18 mouse cellular contexts compared by ENCODE assay signal in genomic region chr8:107871718-107872117, GRCm38 (mm10).
A peak's percentile ranks its signal among the peaks of the same experiment; 100 is the strongest.
DNase-seq lines count a peak whose midpoint lies in the region; ATAC-seq lines count a peak whose summit lies in the region.
"Had no signal": no experiment of that assay in that cellular context is flagged by ENCODE, and none has a peak within 500 bp of the region (broad histone marks: within the 10 kb centered on the region; RNA-seq: fewer than 3 reads in every experiment).

No protein-coding gene starts in this region.

- H3K9me3 ChIP-seq in forebrain, embryonic 14.5 days (replicated peaks; ENCODE audit: control insufficient read depth, low read length) = peaks cover 4% of the 10 kb centered on the region; the same call in 1 of the 2 replicates
- H3K9me3 ChIP-seq in hindbrain, embryonic 13.5 days = no peaks in the 10 kb centered on the region
- no peaks in the 10 kb centered on the region for H3K9me3 ChIP-seq in limb, embryonic 15.5 days
- H3K9me3 ChIP-seq in neural tube, embryonic 13.5 days = no peaks in the 10 kb centered on the region
- H3K9me3 ChIP-seq: heart, embryonic 15.5 days; liver, embryonic 12.5 days had no signal

- no peak for ATAC-seq in forebrain, embryonic 14.5 days
- no peak for ATAC-seq in hindbrain, embryonic 13.5 days (ENCODE audit: low FRiP score)
- no peak for ATAC-seq in limb, embryonic 15.5 days (ENCODE audit: insufficient number of reproducible peaks, low FRiP score, low TSS enrichment, low read depth)
- ATAC-seq in neural tube, embryonic 13.5 days (ENCODE audit: low read depth) = no peak; the same call in 1 of the 2 replicates
- ATAC-seq: inflammation-experienced regulatory T-cells, adult 6 months; liver, embryonic 12.5 days; lung, postnatal 0 days had no signal

- 41% methylated on average over 15 of the region's 15 CpGs for WGBS in forebrain, embryonic 14.5 days
- WGBS in hindbrain, embryonic 13.5 days = 44% methylated on average over 15 of the region's 15 CpGs
- 28% methylated on average over 15 of the region's 15 CpGs for WGBS in limb, embryonic 15.5 days
- WGBS in neural tube, embryonic 13.5 days = 30% methylated on average over 15 of the region's 15 CpGs

- intact Hi-C loops in left cerebral cortex, postnatal 14 days (cut with DNase I) = no loop called here

- H3K4me2 ChIP-seq in forebrain, embryonic 14.5 days (ENCODE audit: low read length) = peak overlapping the region; percentile 48
- H3K4me2 ChIP-seq in hindbrain, embryonic 13.5 days = peak overlapping the region; percentile 46
- peak overlapping the region; percentile 32 for H3K4me2 ChIP-seq in limb, embryonic 15.5 days
- peak overlapping the region; percentile 54 for H3K4me2 ChIP-seq in neural tube, embryonic 13.5 days
- H3K4me2 ChIP-seq: heart, embryonic 15.5 days; liver, embryonic 12.5 days had no signal

- H3K4me3 ChIP-seq in forebrain, embryonic 14.5 days (ENCODE audit: low read depth, low read length) = 0 out of 2 replicates have a peak overlapping the region, but pooled peaks have one; percentile 10
- peak overlapping the region; percentile 11; the same call in 1 of the 2 replicates for H3K4me3 ChIP-seq in hindbrain, embryonic 13.5 days
- peak overlapping the region; percentile 4; the same call in 1 of the 2 replicates for H3K4me3 ChIP-seq in limb, embryonic 15.5 days
- H3K4me3 ChIP-seq in neural tube, embryonic 13.5 days = peak overlapping the region; percentile 24
- H3K4me3 ChIP-seq: heart, embryonic 15.5 days; liver, embryonic 12.5 days; megakaryocyte, embryonic 14.5 days had no signal

- DNase-seq in forebrain, embryonic 14.5 days (ENCODE audit: low spot score) = peak; percentile 22
- no peak for DNase-seq in kidney, postnatal 36 days
- DNase-seq in left cerebral cortex, postnatal 14 days (ENCODE audit: low spot score in 2 of 2) = no peak
- DNase-seq in right cerebral cortex, adult 2 months (ENCODE audit: low spot score in 2 of 2) = no peak
- DNase-seq: adrenal gland, postnatal 25 days; cerebellum, postnatal 10 days; gastrocnemius, postnatal 36 days; layer of hippocampus, postnatal 36 days; thymus, adult 18-20 months had no signal

- H3K4me1 ChIP-seq in forebrain, embryonic 14.5 days (ENCODE audit: control insufficient read depth, insufficient read depth, low read length) = no peaks in the 10 kb centered on the region; the same call in 1 of the 2 replicates
- peaks cover 13% of the 10 kb centered on the region for H3K4me1 ChIP-seq in hindbrain, embryonic 13.5 days (replicated peaks)
- peaks cover 16% of the 10 kb centered on the region for H3K4me1 ChIP-seq in limb, embryonic 15.5 days
- peaks cover 11% of the 10 kb centered on the region for H3K4me1 ChIP-seq in neural tube, embryonic 13.5 days (replicated peaks)
- H3K4me1 ChIP-seq: heart, embryonic 15.5 days; liver, embryonic 12.5 days; megakaryocyte, embryonic 14.5 days had no signal

- H3K36me3 ChIP-seq in forebrain, embryonic 14.5 days (ENCODE audit: control insufficient read depth, insufficient read depth, low read length) = no peaks in the 10 kb centered on the region
- no peaks in the 10 kb centered on the region for H3K36me3 ChIP-seq in hindbrain, embryonic 13.5 days
- no peaks in the 10 kb centered on the region for H3K36me3 ChIP-seq in limb, embryonic 15.5 days
- no peaks in the 10 kb centered on the region for H3K36me3 ChIP-seq in neural tube, embryonic 13.5 days
- H3K36me3 ChIP-seq: heart, embryonic 15.5 days; liver, embryonic 12.5 days had no signal

- peak overlapping the region; percentile 39; the same call in 1 of the 2 replicates for H3K27ac ChIP-seq in forebrain, embryonic 14.5 days (ENCODE audit: low read depth, low read length)
- no peak overlapping the region for H3K27ac ChIP-seq in hindbrain, embryonic 13.5 days
- no peak overlapping the region for H3K27ac ChIP-seq in limb, embryonic 15.5 days
- no peak overlapping the region for H3K27ac ChIP-seq in neural tube, embryonic 13.5 days (replicated peaks)
- H3K27ac ChIP-seq: heart, embryonic 15.5 days; kidney, postnatal 0 days; liver, embryonic 12.5 days had no signal

- peak overlapping the region; percentile 45 for H3K9ac ChIP-seq in forebrain, embryonic 14.5 days (ENCODE audit: low read length)
- peak overlapping the region; percentile 55; the same call in 1 of the 2 replicates for H3K9ac ChIP-seq in hindbrain, embryonic 13.5 days
- H3K9ac ChIP-seq in limb, embryonic 15.5 days = no peak overlapping the region
- H3K9ac ChIP-seq in neural tube, embryonic 13.5 days = peak overlapping the region; percentile 57
- H3K9ac ChIP-seq: heart, embryonic 15.5 days; liver, embryonic 12.5 days had no signal

- H3K27me3 ChIP-seq in forebrain, embryonic 14.5 days (replicated peaks; ENCODE audit: control insufficient read depth, insufficient read depth, low read length) = no peaks in the 10 kb centered on the region
- no peaks in the 10 kb centered on the region for H3K27me3 ChIP-seq in hindbrain, embryonic 13.5 days
- H3K27me3 ChIP-seq in limb, embryonic 15.5 days = no peaks in the 10 kb centered on the region
- H3K27me3 ChIP-seq in neural tube, embryonic 13.5 days = no peaks in the 10 kb centered on the region
- H3K27me3 ChIP-seq: heart, embryonic 15.5 days; liver, embryonic 12.5 days; megakaryocyte, embryonic 14.5 days had no signal
